Mouse (Mus musculus) heart, adult 8-10 months (tissue): Measurements from ENCODE around the gene Plxna4. TPM values are rescaled to one million over a fixed set of nuclear protein-coding genes. Genes with fewer than 3 reads are reported as not detected.
A peak's percentile ranks its signal among the peaks of the same experiment; 100 is the strongest.

Experiments
- DNase-seq: peaks from one replicate; pipeline ENCODE4 v3.0.0; 2022; ENCODE audit warnings: low spot score
- total RNA-seq, 4 experiments: library from RNA; stranded (reverse); gene quantifications; 2 replicates each; pipeline ENCODE4 v1.2.4; 2022

Plxna4 gene
- total RNA-seq, 4 experiments from 2014 or later, result 11.5 to 15.2 (median 13.8) TPM

DNA sequence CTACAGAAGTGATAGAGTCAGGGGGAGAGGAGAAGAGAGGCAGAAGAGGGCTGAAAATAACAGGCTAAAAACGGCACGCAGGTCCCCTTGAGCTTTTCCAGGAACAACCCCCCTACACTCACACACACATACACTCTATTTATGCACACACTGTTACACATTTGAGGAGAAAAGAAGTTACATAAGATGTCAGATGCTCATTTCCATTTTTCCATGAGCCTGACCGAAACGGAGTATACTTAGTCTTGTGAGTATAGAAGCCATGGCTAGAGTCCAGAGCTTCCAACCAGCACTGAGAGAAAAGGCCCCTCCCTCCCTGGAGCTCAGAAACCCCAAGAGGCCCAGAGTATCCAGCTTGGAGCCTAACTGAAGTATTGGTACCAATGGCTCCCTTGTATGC is 112.0 kb downstream of the Plxna4 start:
- no peak for DNase-seq

- DNase-seq, result no peak
These were observed 115.9 kb downstream of the Plxna4 start for GRCm38 (mm10) chr6:32472062-32472461.

DNA sequence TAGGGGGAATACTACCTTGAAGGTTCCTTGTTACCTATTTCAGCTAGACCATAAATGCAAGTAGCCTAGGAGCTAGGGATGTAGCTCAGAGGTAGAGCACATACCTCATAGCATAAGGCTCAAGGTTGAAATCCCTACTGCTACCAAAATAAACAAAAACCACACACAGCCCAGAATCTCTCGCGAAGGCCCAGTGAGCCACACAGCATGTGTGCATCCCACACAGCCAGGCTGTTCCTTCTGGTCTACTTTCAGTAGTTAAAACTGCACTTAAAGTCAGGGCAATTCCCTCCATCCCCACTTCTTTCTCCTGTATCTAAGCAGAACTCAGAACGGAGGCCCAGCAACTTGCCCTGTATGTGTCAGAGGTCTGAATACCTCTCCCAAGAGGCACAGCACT is 116.4 kb downstream of the Plxna4 start:
- no peak for DNase-seq

DNA sequence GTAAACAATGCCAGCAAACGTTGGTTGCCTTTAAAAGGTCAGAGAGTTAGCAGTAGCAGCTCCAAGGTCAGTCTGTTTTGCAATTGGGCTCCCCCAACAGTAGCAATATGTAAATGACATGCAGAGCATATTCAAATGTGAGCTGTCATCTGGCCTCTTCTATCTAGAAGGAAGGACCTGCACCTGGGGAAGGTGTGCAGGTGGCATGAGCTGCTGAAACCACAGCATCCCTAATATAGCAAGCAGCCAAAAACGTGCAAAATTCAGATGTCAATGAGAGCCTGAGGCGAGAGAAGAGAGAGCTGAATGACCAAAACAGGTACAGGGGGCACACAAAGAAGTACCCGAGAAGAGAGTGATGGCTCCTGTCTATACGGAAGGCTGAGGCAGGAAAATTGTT is 118.8 kb downstream of the Plxna4 start:
- DNase-seq, result no peak

GRCm38 (mm10) chr6:32465129-32465528 is 122.9 kb downstream of the Plxna4 start:
- no peak for DNase-seq

DNA sequence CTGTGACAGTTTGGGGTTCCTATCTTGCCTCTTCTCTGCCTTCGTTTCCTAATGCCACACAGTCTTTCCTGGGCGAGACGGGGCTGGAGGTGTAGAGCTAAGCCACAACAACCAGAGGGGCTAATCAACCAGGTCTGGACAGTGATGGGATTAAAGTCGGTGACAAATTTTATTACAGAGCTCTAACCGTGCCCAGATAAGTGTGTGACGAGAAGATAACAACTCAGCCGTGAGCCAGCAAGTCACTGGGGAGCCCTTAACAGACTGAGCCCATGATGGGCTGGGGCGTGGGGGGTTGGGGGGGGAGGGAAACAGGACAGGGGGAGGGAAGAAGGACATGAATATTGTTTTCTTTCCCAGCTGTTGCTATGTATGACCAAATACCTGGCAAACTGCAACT is 123.4 kb downstream of the Plxna4 start:
- DNase-seq, result no peak

- peak; percentile 40 for DNase-seq
These were observed 123.9 kb downstream of the Plxna4 start for GRCm38 (mm10) chr6:32464046-32464445.

GRCm38 (mm10) chr6:32460400-32460799 is 127.6 kb downstream of the Plxna4 start:
- DNase-seq, result peak; percentile 73

GRCm38 (mm10) chr6:32456641-32457040 is 131.4 kb downstream of the Plxna4 start:
- no peak for DNase-seq

DNA sequence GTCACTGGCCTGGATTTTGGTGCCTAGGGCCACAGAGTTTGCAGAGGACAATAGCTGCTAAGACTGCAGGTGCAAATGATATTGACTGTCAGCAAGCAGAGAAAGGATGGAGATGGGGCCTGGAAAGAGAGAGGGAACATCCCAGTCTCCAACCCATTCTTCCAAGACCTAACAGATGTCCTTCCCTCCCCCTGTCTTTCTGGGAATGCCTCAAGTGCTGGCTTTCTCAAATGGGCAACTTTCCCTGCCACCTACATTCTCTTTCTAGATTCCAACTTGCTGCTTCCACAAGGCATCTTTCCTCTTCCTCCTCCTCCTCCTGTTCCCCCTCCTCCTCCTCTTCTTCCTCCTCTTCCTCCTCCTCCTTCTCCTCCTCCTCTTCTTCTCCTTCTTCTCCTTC is 136.1 kb downstream of the Plxna4 start:
- no peak for DNase-seq

DNA sequence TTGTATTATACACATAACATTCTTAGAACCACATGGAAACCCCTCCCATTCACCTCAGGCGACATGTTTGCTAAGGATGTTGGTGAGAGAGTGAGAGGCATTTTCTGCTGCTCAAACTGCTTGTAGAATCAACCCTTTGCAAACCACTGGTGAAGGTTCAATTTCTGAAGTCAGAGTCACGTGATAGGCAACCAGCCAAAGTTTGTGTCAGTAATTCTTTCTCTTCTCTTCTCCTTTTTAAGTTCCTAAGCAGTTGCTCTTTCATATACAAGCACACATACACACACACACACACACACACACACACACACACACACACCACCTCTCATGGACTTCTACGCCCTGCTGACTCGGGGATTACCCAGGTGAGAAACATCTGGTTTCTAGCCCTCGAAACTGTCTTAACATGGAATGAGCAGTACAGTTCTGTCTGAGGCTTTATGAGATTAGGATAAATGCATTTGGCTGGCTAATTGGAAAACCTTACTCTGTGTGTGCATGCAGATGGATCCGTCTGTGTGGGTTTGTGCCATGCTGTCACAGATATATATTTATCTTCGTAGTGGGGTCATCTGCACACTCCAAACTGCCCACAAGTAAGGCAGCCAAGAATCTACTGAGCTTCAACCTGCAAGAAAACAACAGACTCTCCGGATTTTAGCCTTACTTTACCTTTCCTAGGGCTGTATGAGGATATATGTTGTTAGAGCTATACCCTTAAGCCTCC is 138.6 kb downstream of the Plxna4 start:
- no peak for DNase-seq

GRCm38 (mm10) chr6:32448787-32449186 is 139.2 kb downstream of the Plxna4 start:
- no peak for DNase-seq

GRCm38 (mm10) chr6:32446276-32446675 is 141.7 kb downstream of the Plxna4 start:
- no peak for DNase-seq

DNA sequence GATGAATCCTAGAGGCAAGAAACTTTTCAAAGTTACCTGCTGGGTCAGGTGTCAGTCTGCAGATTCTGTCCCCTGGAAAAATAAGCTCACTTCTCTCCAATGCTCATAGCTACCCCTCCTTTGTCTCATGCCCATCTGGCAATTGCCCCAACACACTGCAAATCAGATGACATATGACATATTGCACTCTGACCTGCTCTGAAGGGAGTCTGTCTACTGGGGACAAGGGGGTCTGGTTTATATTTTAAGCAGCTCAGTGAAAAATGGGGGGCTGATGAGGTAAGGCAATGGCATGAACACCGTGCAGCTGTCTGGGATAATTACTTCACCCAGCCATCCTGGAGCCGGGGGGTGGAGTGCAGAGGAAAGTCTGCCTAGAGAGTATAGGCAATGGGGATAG is 142.7 kb downstream of the Plxna4 start:
- no peak for DNase-seq

- no peak for DNase-seq
These were observed 143.6 kb downstream of the Plxna4 start for GRCm38 (mm10) chr6:32444393-32444792.

DNA sequence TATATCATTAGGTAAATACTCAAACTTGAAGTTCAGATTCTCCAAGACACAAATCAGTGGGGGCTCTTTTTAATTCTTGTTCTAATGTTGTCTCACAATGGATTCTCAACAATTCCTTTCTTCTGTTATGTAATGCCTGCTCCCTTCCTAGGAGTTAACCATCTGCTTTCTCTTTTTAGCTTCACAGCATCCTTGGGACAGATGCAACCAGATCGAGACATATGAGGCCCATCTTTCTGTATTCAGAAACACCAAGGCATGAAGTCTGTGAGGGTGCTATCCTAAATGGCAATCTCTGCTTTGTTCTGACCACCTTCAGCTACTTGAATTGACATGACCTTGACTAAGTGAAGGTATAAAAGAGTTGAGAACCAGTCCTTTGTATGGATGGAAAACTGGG is 144.3 kb downstream of the Plxna4 start:
- DNase-seq, result no peak

GRCm38 (mm10) chr6:32439434-32439833 is 148.6 kb downstream of the Plxna4 start:
- DNase-seq, result no peak

DNA sequence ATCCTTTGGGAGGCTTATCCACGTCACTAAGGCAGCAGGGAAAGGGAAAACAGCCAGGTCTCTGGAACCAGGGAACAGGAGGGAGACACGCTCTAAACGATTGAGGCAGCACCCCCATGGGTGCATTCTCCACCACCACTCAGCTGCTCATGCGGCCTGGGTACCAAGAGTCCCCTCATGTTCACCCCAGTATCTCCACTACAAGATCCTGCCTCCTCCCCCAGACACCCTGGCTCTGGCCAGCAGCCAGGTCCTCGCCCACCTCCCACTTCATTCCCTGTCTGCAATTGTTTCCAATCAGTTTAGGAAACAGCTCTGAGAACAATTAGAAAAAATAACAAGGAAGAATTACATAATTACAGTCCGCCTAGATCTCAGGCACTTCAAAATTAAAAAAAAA is 150.8 kb downstream of the Plxna4 start:
- DNase-seq, result peak; percentile 7

DNA sequence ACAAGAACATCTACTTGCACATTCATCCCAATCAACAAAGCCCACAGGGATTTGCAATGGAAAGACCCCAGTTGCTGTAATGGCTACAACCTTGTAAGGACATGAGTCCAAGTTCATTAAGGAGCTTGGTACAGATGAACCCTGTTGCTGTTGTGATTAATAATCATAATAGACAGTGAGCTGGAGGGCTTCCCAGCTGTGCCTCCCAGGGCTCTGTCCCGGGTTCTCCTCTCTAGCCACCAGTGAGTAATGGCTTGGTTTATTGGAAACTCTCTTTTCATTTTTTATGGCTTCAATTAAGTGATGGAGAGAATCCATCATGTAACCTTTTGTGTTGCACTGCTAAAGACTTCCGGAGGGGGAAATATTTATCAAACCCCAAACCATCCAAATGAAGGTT is 164.9 kb downstream of the Plxna4 start:
- no peak for DNase-seq

DNA sequence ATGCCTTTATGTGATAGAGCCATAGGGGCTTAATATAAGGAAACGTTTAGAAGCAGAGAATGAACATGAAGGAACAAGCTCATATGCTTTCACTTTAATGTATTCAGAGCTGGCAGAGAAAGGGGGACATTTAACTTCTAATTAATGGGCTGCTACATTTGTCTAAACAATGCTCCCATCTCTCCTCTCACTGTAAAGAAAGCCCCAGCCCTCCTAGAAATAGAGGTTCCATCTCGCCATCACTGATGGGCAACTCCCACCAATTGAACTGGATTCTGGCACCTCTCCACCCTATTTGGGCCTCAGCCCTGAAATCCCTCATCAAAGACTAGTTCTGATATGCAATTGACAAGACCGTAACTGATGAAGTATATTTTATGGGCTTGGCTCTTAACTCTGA is 167.4 kb downstream of the Plxna4 start:
- DNase-seq, result no peak

DNA sequence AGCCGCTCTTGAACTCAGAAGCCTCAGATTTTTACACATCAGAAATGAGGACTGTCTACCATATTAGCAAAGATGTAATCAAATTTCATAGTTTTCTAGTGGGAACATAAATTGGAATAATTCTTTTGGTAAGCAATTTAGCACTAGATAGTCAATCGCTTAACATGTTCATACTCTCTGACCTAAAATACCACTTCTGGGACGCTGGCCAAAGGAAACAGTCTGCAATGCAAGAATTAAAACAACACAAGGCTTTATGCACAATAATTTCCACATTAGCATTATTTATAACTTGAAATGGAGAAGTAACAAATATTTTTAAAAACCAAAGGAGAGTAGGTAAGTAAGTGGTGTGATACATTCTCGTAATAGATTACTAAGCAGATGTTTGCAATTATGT is 170.6 kb downstream of the Plxna4 start:
- DNase-seq, result no peak

DNA sequence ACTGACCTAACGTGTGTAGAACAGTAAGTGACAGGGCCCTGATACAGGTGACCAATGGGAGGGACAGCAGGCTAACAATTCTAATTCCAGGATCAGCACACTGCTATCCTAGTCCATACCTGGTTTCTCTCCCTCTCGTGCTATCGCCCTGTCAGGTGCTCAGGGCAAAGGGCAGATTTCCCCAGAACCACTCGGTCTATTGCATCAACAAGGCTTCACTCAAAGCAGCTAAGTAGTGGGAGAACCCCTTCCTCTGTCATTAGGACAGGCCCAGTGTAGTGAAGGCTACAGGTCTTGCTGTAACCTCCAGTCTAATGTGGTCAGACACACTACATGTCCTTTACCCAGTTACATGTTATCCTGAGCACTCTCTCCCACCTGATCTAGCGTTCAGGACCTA is 176.7 kb downstream of the Plxna4 start:
- DNase-seq, result no peak

DNA sequence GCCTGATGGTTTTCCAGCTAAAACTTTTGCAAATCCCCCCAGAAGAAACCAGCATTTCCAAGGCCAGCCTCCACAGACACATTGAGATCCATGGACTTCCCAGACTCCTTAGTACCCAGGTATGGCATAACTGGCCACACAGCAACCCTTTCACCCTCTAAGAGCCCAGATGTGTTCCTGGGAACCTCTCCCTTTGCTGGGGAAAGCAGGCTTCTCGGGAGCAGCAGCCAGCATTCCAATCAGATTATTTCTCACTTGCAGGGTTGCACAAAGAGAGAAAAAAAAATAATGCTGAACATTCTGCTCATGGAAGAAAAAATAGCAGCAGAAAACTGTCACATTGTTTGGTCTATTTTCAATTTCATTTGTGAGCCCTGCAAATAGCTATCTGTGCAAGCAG is 178.4 kb downstream of the Plxna4 start:
- no peak for DNase-seq

- DNase-seq, result no peak
These were observed 180.3 kb downstream of the Plxna4 start for GRCm38 (mm10) chr6:32407574-32408185.
